Mouse (Mus musculus) heart, adult 11 months (tissue): Measurements from ENCODE around the gene Plekhg2.
A peak's percentile ranks its signal among the peaks of the same experiment; 100 is the strongest.

Experiments used
- DNase-seq: peaks from one replicate; pipeline ENCODE4 v3.0.0; 2022

Gene Plekhg2

DNA sequence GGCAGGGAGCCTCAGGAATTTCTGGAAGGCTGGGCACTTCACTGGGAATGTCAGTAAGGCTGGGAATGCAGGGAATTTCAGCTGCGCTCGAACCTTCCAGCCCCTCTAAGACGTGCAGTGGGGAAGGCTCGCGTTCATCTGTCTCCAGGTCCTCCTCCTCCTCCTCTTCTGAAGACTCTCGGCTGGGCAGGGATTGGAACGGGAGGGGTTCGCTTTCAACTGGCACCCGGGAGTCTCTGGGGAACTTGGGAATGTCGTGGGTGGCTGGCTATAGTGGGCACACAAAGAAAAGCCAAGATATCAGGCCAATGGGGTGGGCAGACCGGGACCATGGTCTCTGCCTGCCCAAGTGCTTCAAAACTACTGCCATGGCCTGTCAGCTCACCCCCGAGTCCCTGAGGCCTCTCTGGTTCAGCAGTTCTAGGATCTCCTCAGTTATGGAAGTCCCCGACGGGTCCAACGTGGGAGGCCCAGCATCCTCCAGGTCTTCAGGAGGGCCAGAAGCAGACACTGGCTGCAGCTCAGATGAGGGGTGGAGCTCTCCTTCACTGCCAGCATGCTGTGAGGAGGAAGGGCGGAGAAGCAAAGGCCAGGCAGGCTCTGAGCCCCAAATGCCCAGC, 9.8 kb downstream of the Plekhg2 start:
- peak; percentile 90 for DNase-seq

DNA sequence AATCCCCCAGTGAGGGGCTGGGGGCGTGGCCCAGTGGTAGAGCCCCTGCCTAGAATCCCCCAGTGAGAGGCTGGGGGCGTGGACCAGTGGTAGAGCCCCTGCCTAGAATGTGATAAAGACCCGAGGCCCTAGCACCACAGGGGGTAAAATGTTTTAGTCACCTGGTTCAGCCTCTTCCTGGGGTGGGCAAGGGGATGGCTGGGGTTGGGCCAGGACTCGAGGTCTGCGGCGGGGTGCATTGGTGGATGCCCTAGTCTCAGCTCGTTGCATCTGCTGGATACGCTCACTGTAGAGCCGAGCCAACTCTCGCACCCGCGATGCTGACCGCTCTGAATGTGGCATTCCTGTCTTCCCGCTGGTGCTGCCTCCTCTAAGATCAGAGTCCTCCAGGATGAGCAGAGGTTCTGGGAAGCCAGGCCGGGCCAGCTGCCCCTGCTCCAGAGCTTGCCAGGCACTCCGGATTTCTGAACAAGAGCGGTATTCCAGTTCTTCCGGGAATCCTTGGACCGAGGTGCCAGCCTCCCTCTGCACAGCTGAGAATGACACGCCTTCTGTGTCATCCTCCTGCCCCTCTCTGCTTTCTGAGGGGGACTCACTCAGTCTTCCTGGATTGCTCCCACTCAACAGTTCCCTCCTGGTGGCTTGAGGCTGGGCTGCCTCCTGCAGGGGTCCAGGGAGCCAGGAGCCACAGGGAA, 10.6 kb downstream of the Plekhg2 start:
- DNase-seq, result peak; percentile 89

DNA sequence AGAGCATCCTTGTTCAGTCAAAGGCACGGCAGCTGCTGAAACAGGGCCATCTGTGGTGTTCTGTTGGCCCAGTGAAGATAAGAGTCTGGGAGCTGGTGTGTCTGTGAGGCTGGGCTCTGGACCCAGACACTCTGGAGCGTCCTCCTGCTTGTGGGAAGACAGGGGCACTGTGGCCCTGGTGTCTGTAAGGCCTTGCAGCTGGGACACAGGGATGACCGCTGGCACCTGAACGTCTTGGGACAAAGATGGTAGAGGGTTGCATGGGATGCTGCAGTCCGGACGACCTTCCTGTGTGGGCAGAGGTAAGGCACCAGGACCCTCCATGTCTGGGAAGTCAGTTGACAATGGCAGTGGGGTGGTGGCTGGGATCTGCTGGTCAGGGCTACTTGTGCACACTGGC, 12.1 kb downstream of the Plekhg2 start:
- DNase-seq, result peak; percentile 92

DNA sequence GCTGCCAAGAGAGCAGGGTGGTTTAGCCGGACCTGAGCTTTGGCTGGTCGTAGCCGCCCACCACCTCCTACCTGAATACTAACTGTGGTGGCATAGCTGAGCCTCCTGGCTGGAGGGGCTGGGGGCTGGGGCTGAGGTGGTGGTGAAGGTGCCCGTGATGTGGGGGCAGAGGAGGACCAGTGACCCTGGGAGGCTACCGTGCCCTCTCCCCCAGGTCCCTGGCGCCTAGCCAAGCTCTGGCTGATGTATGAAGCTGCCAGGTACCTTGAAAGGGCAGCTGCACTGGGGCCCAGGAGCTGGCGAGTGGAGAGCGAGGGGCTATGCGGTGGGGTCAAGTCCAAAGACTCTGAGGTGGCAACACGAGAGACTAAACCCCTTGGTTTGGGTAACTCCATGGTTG, 12.5 kb downstream of the Plekhg2 start:
- DNase-seq, result peak; percentile 93

DNA sequence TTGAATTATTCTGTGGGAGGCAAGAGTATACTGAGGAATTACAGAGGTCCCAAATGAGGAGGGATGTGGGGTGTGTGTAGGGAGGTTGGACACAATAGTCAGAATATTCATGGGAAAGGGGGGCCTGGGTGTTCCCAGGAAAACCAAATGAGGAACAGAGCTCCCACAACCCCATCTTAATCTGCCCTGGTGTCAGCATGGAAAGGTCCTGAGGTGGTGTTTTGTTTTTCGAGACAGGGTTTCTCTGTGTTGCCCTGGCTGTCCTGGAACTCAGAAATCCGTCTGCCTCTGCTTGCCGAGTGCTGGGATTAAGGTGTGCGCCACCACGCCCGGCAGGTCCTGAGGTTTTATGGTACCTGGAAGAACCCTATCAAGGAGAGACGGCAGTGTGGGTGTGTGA, 14.0 kb downstream of the Plekhg2 start:
- DNase-seq, result peak; percentile 90

DNA sequence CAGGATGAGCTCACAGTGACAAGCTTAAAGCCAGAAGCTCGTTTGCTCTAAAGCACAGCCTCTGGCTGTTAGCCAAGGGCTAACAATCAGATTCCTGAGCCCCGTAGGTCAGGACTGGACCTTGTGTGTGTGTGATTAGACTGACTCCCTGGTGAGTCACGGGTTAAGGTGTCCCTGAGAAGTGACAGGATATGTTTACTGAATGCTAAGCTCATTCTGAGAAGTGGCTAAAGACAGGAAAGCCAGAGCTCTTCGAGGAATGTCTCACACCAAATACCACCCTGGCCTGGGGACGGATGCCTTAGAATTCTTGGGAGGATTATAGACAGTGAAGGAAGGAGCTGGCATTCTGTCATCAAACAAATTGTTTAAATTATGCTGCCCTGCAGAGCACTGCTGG, 14.4 kb downstream of the Plekhg2 start:
- peak; percentile 88 for DNase-seq

DNA sequence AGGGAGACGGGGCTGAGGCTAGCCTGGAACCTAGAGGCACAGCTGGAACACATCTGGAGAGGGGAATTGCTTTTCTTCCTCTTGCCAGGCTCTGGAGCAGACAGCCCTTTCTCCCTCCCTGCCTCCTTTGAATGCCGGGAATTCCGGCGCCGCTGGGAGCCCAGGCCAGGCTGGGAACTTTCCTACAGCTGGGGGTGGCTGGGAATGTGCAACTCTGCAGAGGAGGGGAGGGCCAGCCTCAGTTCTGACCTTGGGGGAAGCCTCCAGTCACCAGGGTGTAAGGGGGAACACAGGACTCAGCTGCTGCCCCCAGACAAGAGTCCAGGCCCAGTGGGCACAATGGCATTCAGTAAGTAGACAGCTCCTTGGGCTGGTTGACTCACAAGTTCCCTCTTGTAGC, 15.4 kb downstream of the Plekhg2 start:
- DNase-seq, result peak; percentile 98

DNA sequence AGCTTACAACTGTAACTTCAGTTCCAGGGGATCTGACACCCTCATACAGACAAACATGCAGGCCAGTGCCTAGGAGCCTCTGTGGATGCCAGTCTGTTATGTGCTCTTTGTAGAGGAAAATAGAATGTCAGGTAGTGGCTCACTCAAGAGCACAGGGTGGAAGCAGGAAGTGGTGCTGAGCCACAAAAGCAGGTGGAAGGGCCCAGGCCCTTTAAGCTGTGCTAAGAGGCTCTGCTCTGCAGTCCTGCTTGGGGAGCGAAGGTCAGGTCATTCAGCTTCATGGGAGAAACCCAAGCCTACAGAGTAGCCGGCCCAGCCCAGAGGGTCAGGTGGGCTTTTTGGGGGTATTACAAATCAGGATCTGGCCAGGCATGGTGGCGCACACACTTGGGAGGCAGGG, 17.2 kb downstream of the Plekhg2 start:
- peak; percentile 87 for DNase-seq

DNA sequence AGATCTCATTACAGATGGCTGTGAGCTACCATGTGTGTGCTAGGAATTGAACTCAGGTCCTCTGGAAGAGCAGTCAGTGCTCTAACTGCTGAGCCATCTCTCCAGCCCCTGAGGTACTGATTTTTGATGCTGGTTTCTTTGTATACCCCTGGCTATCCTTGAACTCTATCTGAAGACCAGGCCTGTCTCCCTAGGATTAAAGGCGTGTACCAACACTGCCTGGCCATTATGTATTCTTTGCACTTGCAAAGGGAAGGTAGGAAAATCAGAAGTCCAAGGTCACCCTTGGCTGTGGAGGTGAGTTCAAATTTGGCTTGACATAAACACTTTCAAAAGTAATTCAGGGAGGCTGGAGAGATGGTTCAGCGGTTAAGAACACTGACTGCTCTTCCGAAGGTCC, 17.8 kb downstream of the Plekhg2 start:
- no peak for DNase-seq

DNA sequence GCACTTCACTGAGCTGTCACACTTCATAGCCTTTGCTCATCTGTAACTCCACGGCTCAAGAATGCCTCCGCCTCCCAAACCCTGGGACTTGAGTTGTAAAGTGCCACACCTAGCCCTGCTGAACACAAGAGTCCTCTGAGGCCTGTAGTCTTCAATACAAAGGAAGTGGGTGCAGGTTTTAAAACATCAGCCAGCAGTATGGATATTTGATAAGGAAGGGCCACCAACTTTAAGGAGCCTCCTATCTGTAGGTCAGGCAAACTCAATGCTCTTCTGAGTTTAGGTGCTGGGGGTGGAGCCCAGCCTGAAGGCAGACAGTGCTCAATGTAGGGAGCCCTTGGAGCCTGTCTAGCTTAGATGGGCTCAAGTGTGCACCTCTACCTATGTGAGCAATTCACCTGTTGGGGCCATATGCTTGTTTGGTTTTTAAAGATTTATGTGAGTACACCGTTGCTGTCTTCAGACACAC, 18.3 kb downstream of the Plekhg2 start:
- peak; percentile 83 for DNase-seq

DNA sequence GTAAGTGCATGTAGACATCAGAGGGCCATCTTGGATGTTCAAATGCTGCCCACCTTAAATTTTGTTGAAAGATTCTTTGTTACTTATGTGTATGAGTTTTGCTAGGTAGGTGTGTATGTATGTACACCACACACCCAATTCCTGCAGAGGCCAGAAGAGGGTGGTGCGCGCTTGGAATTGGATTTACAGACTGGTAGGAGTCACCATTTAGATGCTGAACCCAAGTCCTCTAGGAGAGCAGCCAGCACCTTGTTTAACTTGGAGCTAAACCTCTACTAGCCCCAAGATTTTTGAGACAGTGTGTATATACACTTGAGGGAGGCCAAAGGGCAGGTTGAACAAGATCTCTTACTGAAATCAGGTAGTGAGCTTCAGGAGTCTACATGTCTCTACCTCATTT, 19.1 kb downstream of the Plekhg2 start:
- DNase-seq, result peak; percentile 69

DNA sequence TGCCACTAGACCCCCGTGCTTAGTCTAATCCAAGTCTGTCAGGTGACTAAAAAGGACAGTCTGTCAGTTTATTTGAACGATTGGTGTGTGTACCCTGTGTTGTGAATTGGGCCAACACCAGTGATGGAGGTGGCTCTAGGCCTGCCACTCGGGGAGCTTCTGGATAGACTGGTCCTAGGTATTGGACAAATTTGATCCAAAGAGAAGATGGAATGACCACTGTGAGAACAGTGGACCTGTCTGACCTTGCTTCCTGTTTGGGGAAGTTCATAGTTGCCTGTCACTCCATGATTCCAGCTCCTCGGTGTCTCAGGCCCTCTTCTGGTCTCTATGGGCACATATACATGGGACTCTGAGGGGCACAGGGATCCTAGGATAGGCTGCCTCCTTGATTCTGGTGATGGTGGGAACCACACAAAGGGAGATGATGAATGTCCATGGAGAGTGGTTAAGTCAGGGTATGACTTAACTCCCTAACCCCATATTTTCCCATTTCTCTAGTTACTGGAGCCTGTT, 20.7 kb downstream of the Plekhg2 start:
- DNase-seq, result peak; percentile 80

DNA sequence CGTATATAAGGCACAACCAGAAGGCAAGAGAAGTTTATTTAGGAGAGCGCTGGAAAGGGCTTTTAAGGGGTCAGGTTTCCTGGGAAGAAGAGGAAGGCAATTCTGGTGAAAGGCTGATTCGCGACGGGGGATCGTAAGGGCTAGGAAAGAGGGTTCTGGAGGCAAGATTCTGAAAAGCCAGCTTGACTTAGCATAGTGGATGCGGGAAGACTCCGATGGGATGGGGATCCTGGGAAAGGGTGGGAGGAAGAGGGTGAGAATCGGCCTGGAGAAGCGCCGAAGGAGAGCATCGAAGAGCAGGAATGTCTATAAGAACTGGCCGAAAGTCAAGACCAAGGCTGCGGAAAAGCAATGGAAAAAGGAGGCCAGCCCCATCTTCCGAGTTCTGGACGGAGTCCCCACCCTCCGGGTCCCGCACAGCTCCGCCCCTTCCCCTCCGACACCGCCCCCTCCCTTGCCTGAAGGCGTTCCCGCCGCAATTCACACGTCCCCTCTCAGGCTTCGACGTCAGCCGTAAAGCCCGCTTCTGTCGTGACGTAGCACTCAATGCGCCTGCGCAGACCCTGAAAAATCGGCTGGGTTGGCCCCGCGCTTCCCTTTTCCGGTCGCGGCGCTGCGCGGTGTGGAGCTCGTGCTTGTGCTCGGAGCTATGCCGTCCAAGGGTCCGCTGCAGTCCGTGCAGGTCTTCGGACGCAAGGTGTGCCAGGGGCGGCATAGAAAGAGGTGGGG, 22.1 kb downstream of the Plekhg2 start, which contains the start of gene Rps16:
Gene Rps16 (plus strand): TSS at position 498 of the 729 bp plus-strand sequence.
- DNase-seq, result peak; percentile 100

DNA sequence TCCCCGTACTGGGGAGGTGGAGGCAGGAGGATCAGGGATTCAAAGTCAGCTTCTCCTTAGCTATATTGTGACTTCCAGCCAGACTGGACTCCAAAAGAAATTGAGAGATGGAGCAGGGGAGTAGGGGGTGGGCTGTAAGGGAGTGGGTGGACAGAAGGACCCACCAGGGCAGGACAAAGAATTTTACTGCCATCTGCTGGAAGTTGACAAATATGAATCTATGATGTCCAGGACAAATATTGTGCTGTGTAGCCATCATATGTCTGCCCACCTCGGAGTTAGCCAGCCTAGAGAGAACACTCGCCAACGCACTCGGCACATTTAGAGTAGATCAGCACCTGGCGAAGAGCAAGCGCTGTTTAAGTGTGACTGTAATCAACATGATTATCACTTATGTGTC, 23.8 kb downstream of the Plekhg2 start:
- DNase-seq, result peak; percentile 76

DNA sequence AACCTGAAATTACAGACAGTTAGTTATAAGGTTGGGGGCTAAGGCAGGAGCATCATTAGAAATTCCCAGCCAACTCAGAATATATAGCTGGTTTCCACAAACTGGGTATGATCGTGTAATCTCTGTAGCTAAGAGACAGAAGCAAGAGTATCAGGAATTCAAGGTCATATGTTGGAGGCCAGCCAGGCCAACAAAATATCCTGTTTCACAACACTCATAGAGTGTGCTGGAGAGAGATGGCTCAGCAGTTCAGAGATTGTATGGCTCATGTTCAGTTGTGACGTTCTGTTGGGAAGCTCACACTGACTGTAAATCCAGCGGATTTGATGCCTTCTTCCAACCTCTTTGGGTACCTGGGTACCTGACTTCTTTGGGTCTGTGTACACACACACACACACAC, 24.7 kb downstream of the Plekhg2 start:
- DNase-seq, result peak; percentile 87

DNA sequence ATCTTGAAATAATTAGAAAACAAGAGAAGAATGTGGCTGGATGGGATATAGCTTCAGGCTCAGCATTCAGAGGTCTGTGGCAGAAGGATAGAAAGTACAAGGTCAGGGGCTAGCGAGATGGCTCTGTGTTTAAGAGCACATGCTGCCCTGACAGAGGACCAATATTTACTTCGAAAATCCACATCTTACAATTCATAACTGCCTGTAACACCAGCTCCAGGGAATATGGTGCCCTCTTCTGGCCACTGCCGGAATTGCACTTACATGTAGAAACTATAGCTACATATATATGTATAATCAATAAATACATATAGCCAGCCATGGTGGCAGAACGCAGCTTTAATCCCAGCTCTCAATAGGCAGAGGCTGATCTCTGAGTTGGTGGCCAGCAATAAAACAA, 27.8 kb downstream of the Plekhg2 start:
- DNase-seq, result no peak

DNA sequence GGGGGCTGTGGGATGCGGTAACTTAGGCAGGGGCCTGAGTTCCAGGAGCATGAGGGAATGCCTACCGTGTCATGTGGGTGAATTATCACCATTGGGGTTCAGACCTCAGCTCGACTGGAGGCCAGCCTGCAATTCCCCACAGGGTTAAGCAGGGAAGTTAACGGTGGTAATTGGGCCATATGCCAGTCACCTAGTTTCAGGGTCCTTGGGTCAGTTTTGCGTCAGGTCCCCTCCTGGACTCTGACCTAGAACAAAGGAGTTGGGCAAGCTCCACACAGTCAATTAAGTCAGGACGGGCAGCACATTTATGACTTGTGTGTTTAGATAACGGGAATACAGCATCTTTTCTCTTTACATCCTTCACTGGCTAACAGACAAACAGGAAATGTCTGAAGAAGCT, 31.0 kb downstream of the Plekhg2 start:
- peak; percentile 88 for DNase-seq

DNA sequence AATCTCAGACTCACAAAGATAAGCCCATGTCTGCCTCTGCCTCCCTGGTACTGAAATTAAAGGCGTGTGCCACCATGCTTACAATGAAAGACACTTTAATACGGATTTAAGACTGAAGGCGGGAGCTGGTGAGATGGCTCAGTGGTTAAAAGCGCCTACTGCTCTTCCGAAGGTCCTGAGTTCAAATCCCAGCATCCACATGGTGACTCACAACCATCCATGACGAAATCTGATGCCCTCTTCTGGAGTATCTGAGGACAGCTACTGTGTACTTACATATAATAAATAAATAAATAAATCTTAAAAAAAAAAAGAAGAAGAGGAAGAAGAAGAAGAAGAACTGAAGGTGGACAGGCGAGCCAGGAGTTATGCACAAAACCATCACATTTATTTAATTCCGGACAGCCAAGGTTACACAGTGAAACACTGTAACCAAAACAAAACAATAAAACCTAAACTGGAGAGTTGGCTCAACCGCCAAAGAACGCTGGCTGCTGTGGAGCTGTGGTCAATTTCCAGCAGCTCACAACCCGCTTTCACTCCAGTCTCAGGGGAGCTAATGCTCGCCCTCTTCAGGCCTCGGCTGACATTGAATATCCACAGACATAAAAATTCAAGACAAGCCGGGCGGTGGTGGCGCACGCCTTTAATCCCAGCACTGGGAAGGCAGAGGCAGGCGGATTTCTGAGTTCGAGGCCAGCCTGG, 33.0 kb downstream of the Plekhg2 start:
- DNase-seq, result peak; percentile 97

DNA sequence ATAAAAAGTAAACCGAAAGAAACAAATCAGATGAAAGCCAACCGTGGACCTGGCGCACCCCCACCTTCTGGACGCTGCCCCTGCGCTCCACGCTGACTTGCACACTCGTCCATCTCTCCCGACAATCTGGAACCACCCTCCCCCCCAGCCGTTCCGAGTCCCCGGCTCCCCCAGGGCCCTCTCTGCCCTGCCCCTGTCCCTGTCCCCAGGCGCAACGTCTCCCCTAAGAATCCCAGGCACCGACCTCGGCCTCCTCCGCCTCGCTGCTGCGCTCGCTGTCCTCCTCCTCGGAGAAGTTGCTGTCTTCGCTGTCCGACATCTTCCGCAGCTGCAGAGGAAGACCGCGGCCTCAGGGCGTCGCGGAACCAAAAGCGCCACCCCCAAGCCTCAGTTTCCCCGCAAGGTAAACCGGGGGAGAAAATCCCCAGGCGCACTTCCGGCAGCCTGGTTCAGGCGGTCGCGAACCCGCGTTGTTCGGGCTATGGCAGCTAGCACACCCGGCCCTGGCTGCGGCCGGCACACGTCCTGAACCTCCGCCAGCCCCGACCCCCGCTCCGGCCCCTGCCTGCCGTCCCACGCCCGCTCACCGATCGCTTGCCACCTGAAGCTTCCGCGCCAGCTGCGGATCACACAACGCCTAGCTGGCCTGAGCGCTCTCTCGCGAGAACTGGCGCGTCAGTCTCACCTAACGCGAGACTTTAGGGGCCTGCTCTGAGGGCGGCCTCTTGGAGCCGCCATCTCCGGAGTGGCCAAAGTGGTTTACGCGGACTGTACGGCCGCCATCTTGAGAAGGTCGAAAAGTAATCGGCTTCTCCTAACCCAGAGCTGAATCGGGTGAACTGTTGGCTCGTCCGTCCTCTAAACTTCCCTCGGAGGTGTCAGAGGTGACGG, 34.0 kb downstream of the Plekhg2 start, which contains the start of gene Supt5:
Gene Supt5 (minus strand): TSS at position 639 of the 891 bp plus-strand sequence.
- peak; percentile 100 for DNase-seq

DNA sequence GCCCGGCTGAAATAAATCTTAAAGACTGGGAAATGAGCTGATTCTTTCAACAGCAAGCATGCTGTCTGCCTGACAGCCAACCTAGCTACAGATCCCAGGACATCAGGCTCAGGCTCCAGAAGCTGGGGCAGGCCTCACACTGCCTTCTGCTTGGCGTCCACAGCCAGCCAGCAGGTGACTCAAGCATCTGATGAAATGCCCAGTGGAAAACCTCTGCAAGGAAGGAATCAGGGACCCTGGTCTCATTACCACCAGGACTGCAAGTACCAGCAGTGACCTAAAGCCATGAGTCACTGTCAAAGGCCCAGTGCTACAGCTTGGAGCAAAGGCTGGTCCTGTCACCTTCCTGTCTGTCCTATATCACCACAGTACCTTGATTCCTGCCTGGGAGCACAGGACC, 36.9 kb downstream of the Plekhg2 start:
- DNase-seq, result peak; percentile 82

DNA sequence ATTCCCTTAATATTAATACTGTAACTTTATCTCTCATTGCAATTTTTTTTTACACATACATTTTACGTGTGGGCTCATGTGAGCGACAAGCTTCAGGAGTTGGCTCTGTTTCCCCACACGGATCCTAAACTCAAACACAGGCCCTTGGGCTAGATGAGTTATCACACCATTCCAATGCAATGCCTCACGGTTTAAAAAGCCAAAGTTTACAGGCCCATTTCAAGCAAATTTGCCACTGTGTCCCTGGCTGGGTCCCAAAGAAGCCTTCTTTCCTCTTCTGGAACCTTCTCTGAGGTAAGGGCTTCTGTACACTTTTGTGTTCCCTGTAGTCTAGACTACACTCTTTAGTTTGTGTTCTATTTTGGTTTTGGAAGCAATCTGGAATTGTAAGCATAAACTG, 37.9 kb downstream of the Plekhg2 start:
- DNase-seq, result no peak

DNA sequence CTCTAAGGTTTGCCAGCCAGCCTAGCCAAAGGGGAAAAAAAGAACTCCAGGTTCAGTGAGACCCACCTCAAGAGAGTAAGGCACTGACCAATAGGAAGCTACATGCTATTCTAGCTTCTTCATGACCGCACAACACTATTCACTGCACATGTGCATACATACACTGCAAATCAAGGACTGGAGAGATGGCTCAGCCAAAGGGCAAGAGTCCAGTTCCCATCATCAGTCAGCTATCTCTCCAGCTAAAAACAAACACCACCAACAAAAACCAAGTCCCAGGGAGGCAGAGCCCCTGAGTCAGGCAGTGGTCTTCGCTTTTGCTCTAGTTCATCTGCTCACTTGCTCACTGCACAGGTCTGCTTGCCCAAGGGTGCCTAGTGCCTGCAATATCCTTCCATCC, 44.1 kb downstream of the Plekhg2 start:
- peak; percentile 84 for DNase-seq
